Mouse (Mus musculus): ENCODE measurements around the gene Atp6v0a4.

The Atp6v0a4 gene

DNA sequence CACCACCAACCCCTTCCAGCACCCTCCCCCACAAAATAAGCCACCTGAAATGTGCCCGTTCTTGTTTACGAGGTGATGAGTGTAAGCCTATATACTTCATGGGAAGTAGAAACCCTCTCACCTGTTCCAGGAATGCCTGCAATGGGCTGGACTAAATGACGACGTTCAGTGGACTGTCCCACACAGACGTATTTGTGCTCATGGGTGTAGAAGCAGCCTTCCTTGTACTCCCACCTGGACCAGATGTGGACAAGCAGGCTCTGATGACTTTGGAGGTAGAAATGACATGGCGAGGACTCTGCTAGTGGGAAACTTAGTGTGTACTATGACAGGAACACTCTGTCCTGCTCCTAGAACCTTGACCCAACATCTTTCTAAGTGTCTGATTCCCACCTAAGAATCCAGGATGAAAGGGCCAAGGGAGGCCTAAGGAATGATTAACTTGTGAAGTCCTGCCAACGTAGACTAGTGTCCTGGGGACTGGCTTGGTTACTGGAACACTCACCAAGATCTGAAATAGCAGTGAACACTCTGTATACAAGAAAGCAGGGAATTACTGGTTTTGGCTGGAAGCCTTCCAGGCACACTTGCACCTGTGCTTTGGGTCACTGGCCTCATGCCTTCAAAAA, at the start of gene Atp6v0a4:
Gene Atp6v0a4, minus strand, starts transcription at position 380 of the 629 bp plus-strand sequence.
- DNase-seq: peak; percentile 66

DNA sequence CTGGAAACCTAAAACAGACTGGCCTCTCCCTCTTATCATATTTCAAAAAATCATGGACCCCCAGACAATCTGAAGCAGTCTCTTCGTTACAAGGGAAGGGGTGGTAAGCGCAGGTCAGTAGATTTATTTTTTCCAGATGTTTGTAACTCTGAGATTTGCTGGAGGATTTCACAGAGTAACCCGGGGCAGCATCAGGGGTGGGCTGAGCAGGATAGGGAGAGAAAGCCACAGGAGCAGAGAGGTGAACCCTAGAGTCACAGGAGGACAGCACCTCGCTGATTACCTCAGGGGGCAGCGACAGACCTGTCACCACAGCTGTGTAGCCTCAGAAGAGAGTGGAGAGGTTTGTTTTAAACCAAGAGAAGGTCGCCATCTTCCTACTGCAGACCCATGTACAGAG, 41.0 kb upstream of the Atp6v0a4 start:
- DNase-seq: no peak

DNA sequence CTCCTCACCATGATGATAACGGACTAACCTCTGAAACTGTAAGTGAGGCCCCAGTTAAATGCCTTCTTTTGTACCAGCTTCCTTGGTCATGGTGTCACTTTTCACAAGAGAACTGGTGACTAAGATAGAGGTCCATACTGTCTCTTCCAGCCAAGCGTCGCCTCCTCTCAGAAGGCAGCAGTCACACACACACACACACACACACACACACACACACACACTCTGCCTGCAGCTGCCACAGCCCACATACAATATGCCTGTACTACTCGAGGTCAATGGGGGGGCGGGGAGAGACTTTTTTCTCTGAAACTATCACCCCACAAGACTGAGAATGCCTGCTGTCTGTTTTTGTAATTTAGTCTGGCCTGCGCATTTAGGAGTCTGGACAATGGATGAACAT, 40.3 kb upstream of the Atp6v0a4 start:
- DNase-seq: no peak

GRCm38 (mm10) chr6:38162825-38163504, 38.6 kb upstream of the Atp6v0a4 start:
- DNase-seq: no peak

GRCm38 (mm10) chr6:38160556-38160955, 36.2 kb upstream of the Atp6v0a4 start:
- no peak for DNase-seq

DNA sequence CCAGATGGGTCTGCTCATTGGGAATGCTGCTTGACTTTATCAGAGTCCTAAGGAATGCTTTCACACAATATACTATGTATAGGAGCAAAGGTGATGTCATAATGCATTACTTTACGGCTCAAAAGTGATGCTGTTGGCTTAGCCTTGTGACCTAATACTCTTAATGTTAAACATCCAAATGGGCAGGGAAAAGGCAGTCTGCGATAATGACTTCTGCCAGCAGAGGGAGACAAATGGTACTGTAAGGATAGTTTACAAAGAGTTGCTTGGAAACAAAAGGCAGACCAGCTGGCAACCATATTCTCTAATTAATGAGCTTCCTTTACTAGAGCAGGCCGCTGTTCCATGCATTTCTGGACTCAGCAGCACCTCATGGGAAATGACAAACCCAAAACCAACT, 35.7 kb upstream of the Atp6v0a4 start:
- peak; percentile 97 for DNase-seq

DNA sequence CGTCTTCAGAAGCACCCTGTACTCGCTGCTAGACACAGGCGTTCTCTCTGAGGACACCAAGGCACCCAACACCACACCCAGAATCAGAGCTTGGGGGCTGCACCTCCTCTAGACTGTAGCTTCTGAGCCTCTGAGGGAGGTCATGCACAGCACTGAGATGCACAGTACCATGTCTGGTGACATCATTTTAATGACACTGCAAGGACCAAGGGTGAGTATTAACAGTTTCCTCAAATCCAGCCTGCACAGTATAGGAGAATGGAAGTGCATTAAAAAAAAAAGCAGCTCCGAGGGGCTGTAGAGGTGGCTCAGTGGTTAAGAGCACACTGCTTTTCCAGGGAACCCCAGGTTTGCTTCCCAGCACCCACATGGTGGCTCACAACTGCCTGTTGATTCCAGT, 35.2 kb upstream of the Atp6v0a4 start:
- DNase-seq: no peak

DNA sequence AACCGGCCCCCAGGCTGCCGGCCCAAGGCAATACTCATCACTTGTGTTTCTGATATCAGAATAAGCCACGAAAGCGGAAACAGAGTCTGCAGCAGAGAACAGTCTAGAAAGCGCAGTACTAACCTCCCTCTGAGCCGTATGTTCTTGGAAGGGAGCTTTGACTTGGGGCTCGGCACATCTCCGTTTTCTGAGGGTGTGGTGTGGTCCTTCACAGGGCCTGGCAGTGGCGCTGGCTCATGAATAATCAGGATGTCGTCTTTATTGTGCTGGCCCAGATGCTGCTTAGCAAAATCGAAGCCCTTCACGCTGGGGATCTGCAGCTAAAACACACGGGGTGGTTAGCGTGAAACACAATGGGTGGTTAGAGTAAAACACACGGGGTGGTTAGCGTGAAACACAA, 33.5 kb upstream of the Atp6v0a4 start:
- no peak for DNase-seq

- DNase-seq: no peak
Observed at GRCm38 (mm10) chr6:38156204-38156603, 31.8 kb upstream of the Atp6v0a4 start.

GRCm38 (mm10) chr6:38152305-38152704, 27.9 kb upstream of the Atp6v0a4 start:
- DNase-seq: no peak

DNA sequence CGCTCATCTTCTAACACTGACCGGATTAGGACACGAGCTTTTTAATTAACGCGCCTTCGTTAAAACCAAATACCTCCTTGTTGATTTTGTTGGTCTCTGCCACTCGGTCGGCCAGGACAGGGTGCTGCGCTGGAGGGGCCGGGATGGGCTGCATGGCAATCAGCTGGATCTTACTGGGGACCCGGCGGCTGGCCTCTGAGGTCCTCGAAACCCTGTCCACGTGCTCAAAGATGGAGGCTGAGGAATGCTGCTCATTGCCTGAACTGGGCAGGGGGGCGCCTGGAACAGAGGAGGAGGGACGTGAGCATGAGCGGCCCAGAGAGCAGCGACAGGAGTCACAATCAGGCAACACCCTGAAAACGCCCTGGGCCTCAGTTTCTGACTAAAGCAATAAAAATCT, 25.1 kb upstream of the Atp6v0a4 start:
- no peak for DNase-seq

- no peak for DNase-seq
Observed at GRCm38 (mm10) chr6:38148626-38149025, 24.2 kb upstream of the Atp6v0a4 start.

DNA sequence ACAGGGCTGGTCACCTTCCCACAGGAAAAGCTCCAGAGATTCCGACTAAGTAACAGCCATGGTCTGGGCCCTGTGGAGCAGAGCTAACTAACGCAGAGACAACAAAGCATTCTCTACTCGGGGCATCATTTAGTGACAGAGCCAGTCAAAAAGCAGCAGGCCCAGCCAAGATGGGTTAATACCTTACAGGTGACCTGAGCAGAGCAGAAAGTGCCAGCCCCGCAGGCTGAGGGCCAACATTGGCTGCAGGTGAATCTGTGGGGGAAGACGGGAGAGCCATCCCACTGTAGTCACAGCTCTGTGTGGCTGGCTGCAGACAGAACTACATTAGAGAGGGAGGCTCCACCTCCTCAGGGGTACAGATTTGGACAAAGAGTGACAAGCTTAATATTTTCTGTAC, 22.9 kb upstream of the Atp6v0a4 start:
- no peak for DNase-seq

GRCm38 (mm10) chr6:38145463-38146065, 21.2 kb upstream of the Atp6v0a4 start:
- no peak for DNase-seq

- peak; percentile 80 for DNase-seq
Observed at GRCm38 (mm10) chr6:38144161-38144998, 20.0 kb upstream of the Atp6v0a4 start.

DNA sequence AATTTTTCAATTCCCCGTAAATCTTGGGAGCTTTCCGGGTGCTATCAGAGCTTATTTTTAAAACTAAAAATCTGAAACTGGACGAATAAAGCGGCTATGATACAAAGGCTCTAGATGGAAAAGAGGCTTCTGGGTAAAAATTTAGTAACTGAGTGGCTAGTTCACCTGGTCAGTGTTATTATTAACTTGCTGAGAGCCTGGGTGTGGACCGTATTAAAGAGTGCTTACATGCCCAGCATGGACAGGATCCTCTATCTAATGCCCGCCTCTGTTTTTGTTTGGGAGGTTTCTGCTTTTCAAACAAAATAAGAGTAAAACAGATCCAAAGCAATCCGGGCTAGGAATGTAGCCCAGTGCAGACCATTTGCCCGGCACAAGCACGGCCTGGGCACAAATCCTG, 16.0 kb upstream of the Atp6v0a4 start:
- no peak for DNase-seq

- no peak for DNase-seq
Observed at GRCm38 (mm10) chr6:38139086-38139485, 14.7 kb upstream of the Atp6v0a4 start.

DNA sequence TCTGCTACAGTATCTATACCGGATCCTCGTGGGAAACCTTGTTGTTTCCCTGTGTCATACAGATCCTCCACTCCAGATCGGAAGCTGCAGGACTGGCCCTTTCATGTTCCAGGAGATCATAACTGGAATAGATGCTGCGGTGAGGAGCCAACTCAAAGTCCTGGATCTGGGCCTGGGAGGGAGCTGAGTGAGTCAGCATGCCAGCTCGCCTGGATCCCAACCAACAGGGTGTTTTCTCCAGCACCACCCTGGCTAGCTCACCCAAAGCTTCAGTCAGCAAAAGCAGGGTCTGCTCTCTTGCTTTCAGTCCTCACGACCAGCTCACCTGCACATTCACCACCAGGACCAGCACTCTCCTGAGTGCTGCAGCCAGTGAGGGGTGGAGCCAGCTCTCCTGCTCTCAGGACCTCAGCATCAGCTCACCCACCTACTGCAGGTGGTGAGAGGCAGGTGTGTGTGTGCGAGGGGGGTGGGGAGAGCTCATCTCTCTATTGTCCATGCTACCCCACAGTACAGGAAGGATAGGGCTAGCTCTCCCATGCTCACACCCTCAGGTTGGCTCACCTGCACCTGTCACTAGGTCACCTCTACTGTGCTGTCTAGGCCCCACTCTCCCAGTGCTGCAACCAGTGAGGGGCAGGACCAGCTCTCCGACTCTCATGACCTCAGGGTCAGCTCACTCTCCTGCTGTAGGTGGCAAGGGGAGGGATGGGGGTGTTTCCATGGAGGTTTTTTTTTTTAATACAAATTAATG, 10.6 kb upstream of the Atp6v0a4 start:
- DNase-seq: peak; percentile 59

DNA sequence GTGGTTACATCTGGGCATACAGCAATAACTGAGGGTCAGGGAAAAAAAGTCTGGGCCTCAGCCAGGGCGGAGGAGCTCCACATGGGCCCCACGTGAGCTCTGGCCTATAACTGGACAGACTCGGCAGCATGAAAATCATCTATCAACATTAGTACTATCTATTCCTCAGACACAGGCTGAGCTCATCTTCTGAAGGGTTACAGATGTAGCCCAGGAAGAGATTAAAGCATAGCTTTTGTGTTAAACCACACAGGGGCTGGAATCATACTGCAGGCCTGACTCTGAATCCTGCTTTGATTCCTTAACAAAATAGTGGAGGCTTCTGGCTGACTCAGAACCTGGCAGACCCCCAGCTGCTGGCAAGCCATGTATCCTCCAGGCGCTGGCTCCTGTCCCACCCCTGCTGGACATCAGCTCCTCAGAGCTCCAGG, 7.4 kb upstream of the Atp6v0a4 start:
- DNase-seq: peak; percentile 59

DNA sequence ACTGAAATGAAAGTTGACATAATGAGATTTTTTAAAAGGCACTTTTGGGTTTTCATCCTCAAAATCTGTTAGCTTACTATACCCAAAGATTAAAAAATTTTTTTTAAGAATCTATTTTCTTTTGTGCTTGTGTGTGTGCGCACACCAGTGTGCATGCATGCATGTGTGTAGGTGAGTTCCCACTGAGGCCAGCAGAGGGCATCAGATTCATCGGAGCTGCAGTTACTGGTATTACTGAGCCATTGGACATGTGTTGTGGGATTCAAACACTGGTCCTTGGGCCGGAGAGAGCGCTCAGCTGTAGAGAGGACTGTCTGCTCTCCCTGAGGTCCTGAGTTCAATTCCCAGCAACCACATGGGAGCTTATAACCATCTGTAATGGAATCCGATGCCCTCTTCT, 5.5 kb upstream of the Atp6v0a4 start:
- no peak for DNase-seq

DNA sequence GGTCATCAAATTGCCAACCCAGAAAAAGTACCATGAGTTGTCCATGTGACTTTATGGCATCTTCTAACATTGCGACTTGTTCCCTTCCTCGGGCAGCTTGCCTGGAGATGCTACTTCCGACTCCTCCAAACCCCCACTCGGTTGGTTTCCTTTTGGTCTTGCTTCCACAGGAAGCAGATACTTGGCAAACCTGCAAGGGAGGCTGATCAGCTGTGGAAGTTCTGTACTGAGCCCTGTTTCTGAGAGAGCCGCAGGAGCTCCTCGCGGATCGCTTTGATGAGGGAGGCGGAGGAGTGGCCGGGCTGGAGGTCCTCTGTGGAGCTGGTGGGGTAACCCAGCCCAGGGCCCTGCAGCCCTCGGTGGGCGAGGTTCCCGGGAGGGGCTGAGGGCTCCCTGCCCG, 3.7 kb upstream of the Atp6v0a4 start:
- DNase-seq: peak; percentile 36

GRCm38 (mm10) chr6:38125462-38125861, 1.1 kb upstream of the Atp6v0a4 start:
- DNase-seq: no peak

GRCm38 (mm10) chr6:38124882-38125281, 496 bp upstream of the Atp6v0a4 start:
- no peak for DNase-seq
